Mouse (Mus musculus) heart, embryonic 15.5 days (tissue): Measurements from ENCODE around the gene Map10. TPM values are rescaled to one million over a fixed set of nuclear protein-coding genes. Genes with fewer than 3 reads are reported as not detected.

Experiments
- ATAC-seq: fragments of 200-750 bp; cut with Nextera tagmentation; replicated peaks from 2 replicates; pipeline ENCODE4 v1.8.0; 2017; ENCODE audit warnings: low read depth, moderate TSS enrichment; ENCODE audit not compliant: insufficient number of reproducible peaks, insufficient read depth, low FRiP score
- H3K27ac ChIP-seq: fragments of 300-500 bp; sonication (generic); 2 replicates; pipeline ENCODE4 v1.5.1; 2015; ENCODE audit warnings: mild to moderate bottlenecking, inconsistent platforms
- H3K27me3 ChIP-seq: fragments of 300-500 bp; sonication (generic); 2 replicates; pipeline ENCODE4 v1.6.1; 2015; ENCODE audit warnings: inconsistent platforms
- H3K36me3 ChIP-seq: fragments of 300-500 bp; sonication (generic); 2 replicates; pipeline ENCODE4 v1.6.1; 2015; ENCODE audit warnings: mild to moderate bottlenecking, inconsistent platforms
- H3K4me1 ChIP-seq: fragments of 300-500 bp; sonication (generic); replicated peaks from 2 replicates; pipeline ENCODE4 v1.6.1; 2015; ENCODE audit warnings: inconsistent platforms
- H3K4me2 ChIP-seq: fragments of 300-500 bp; sonication (generic); 2 replicates; pipeline ENCODE4 v1.6.1; 2015; ENCODE audit warnings: inconsistent platforms, mild to moderate bottlenecking, moderate library complexity
- H3K4me3 ChIP-seq: fragments of 300-500 bp; sonication (generic); 2 replicates; pipeline ENCODE4 v1.5.1; 2015; ENCODE audit warnings: mild to moderate bottlenecking, inconsistent platforms
- H3K9ac ChIP-seq: fragments of 300-500 bp; sonication (generic); 2 replicates; pipeline ENCODE4 v1.6.1; 2015; ENCODE audit warnings: mild to moderate bottlenecking, inconsistent platforms
- H3K9me3 ChIP-seq: fragments of 300-500 bp; sonication (generic); replicated peaks from 2 replicates; pipeline ENCODE4 v1.6.1; 2016; ENCODE audit warnings: inconsistent platforms
- WGBS: fragments of 180-500 bp; shearing (Covaris S2); methylation state at CpG from one replicate; pipeline ENCODE4 v1.1.7; 2015; ENCODE audit warnings: mixed read lengths; 5-methylcytosine and 5-hydroxymethylcytosine counted together
- polyA plus RNA-seq: library from polyadenylated mRNA; unstranded; fragments of >200 nt; fragmentation: Nextera tagmentation; extraction: Ambion mirVana; gene quantifications from 2 replicates; pipeline ENCODE4 v1.2.1, GENCODE M21; 2015

The Map10 gene
- 6.0 and 6.6 TPM in 2 replicates for polyA plus RNA-seq

DNA sequence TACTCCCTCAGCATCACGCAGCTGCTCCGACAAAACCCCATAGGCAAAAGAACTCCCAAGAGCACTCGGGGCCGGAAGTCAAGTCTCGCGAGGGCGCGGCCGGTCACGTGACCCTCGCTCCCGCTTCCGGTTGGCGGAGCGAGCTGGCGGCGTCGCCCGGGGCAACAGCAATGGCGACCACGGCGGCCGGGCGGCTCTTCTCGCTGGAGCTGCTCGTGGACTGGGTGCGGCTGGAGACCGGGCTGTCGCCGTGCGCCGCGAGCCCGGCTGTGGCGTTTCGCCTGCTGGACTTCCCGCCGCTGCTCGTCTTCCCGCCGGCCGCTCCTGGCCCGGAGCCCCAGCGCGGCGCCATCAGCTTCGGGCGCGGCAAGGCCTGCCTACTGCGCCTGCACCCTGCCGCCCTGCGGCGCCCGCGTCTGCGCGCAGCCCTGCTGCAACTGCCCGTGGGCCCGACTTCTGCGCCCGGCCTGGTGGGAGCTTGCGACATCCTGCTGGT is at the start of gene Map10:
Gene Map10, plus strand, starts transcription at position 119 of the 496 bp plus-strand sequence.
- Histone ChIP-seq H3K9me3 (no peaks in the 10 kb centered on the region; the same call in 1 of the 2 replicates), H3K4me2 (peak within 1 kb of the TSS; percentile 93), H3K36me3 (peaks cover 15% of the 10 kb centered on the region), H3K4me3 (peak within 1 kb of the TSS; percentile 70), H3K9ac (peak within 1 kb of the TSS; percentile 62), H3K27ac (peak within 1 kb of the TSS; percentile 64), H3K27me3 (no peaks in the 10 kb centered on the region), H3K4me1 (peaks cover 34% of the 10 kb centered on the region)
- 2% methylated on average over 62 of the region's 62 CpGs for WGBS
- ATAC-seq: peak; percentile 66; the same call in 1 of the 2 replicates

DNA sequence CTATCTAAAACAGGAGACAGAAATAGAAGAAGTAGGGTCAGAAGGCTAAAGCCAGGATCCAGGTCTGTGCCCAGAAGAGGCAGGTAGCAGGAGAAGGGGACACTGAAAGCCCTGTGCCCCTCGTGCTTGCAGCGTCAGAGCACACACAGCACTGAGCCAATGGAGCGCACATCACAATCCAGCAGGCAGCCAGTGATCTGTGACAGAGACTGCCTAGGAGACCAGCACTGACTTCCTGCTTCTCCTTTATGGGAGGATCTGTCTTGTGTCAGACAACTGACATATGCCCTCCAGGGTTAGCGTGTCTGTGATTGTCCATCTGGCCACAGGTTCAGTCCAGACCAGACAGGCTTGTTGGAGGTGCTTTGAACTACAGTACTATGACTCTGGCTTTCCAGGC is 49.3 kb upstream of the Map10 start:
- Histone ChIP-seq H3K4me3 (no peak overlapping the region), H3K9me3 (no peaks in the 10 kb centered on the region), H3K4me1 (peaks cover 39% of the 10 kb centered on the region), H3K27me3 (no peaks in the 10 kb centered on the region), H3K36me3 (no peaks in the 10 kb centered on the region), H3K9ac (no peak overlapping the region), H3K27ac (no peak overlapping the region), H3K4me2 (no peak overlapping the region)
- WGBS: 37% methylated on average over 4 of the region's 4 CpGs
- ATAC-seq: peak; percentile 27; the same call in 1 of the 2 replicates

DNA sequence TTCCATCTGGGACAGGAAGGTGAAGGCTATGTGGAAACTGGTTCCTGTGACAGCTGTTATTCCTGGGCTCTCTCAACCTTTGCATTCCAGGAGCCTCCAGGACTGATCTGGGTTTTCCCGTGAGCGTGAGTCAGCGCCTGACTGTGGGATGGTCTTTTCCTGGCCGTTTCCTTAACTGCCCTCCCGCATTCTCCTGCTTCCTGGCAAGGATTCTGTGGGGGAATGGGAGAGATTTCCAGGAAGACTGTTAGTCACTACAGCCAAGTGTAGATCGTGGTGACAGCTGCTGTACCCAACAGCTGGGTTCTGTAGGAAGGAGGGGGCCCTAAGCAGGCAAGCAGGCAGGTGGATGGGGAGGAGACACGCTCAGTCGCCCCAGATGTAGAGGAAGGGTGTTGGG is 45.3 kb upstream of the Map10 start:
- 26% methylated on average over 8 of the region's 8 CpGs for WGBS

DNA sequence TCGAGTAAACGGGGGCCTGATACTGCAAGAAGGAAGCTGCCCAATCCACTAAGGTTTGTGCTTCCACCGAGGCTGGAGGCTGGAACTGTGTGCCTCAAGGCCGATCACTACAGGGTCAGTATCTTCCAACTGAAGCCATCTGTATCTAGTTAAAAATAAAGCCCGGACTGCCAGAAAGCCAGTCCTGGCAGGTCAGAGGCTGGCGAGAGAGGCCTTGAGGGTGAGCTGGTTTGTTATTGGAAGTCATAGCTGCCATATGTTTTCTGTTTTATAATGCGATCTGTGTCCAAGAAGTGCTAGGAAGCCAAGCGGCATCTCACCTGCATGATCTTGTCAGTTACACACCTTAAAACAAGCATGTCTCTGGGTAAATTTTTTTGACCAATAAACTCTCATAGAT is 43.2 kb upstream of the Map10 start:
- ATAC-seq: no peak
- H3K9ac ChIP-seq: no peak overlapping the region
- no peak overlapping the region for H3K4me3 ChIP-seq
- H3K27me3 ChIP-seq: no peaks in the 10 kb centered on the region
- no peaks in the 10 kb centered on the region for H3K36me3 ChIP-seq
- no peaks in the 10 kb centered on the region for H3K9me3 ChIP-seq
- no peak overlapping the region for H3K4me2 ChIP-seq
- H3K27ac ChIP-seq: no peak overlapping the region
- 87% methylated on average over 8 of the region's 8 CpGs for WGBS
- peaks cover 8% of the 10 kb centered on the region for H3K4me1 ChIP-seq

More for the DNA sequence above, 45.3 kb upstream of the Map10 start:
- H3K36me3 ChIP-seq: no peaks in the 10 kb centered on the region
- H3K4me3 ChIP-seq: no peak overlapping the region
- no peak overlapping the region for H3K4me2 ChIP-seq
- no peaks in the 10 kb centered on the region for H3K27me3 ChIP-seq
- H3K9me3 ChIP-seq: no peaks in the 10 kb centered on the region
- ATAC-seq: no peak
- peak overlapping the region; percentile 21; the same call in 1 of the 2 replicates for H3K27ac ChIP-seq
- H3K4me1 ChIP-seq: peaks cover 24% of the 10 kb centered on the region
- no peak overlapping the region for H3K9ac ChIP-seq

DNA sequence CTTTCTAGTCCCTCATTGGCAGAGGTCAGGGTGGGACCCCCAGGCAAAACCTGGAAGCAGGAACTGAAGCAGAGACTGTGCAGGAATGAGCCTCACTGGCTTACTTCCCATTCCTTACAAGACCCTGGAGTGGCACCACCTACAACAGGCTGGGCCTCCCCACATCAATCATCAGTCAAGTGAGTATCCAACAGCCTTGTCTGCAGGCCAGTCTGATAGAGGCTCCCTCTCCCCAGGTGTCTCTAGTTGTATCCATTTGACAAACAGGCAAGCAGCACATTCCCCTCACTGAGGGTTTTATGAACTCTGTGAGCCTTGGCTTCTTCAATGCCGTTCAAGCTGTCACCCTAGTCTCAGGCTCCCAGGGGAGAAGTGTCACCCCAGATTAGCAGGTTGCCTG is 40.8 kb upstream of the Map10 start:
- Histone ChIP-seq H3K9ac (no peak overlapping the region), H3K4me1 (peaks cover 8% of the 10 kb centered on the region), H3K27me3 (no peaks in the 10 kb centered on the region), H3K9me3 (no peaks in the 10 kb centered on the region), H3K4me3 (no peak overlapping the region), H3K27ac (no peak overlapping the region), H3K36me3 (no peaks in the 10 kb centered on the region), H3K4me2 (no peak overlapping the region)
- 76% methylated on average over 1 of the region's 1 CpGs for WGBS
- ATAC-seq: no peak

DNA sequence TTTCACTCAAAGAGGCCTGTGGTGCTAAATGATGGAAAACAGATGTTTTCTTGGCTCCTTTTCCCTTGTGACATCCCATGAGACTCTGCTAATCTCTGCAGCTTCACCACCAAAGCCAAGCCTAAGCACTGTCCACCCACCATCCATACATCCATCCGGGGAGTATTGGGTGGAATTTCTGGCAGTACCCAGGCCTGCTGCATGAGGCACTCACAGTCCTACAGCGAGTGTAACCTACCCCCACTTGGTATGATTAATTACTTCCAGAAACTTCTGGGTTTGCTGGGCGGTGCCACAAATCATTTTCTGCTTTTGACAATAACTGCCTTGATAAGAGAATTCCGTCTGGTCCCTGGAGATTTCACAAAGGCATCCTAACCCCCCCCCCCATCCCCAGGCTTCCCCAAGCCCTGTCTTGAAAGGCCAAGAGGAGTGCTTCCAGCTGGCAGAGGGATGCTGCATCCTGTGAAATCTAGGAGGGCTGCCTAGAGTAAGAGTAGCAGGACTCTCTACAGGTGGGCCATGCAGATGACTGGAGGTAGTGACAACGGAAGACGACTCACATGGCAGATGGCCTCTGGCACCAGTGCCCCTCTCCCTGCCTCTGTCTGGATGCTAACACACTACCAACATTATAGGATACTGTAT is 31.1 kb upstream of the Map10 start:
- Histone ChIP-seq H3K9me3 (no peaks in the 10 kb centered on the region), H3K4me2 (no peak overlapping the region), H3K27ac (no peak overlapping the region), H3K4me3 (no peak overlapping the region), H3K36me3 (no peaks in the 10 kb centered on the region), H3K9ac (no peak overlapping the region), H3K4me1 (peaks cover 9% of the 10 kb centered on the region), H3K27me3 (no peaks in the 10 kb centered on the region)
- ATAC-seq: peak; percentile 55; the same call in 1 of the 2 replicates
- 60% methylated on average over 6 of the region's 6 CpGs for WGBS

DNA sequence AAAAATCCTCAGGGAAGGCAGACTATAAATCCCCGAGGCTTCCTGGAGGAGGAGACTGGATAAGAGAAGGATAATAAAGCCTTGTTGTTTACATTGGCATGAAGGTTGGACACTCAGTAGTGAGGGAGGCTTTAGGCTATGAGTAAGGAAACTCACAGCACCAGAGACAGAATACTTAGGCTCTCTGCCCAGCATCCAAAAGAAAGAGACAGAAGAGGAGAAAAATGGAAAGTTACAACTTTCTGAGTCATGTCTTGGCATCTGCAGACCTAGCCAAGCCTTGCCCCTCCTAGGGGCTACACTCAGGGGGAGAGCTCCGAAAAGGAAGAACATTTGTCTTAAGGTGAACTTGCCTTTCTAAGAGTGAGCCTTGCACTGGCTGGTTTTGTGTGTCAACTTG is 30.0 kb upstream of the Map10 start:
- peaks cover 9% of the 10 kb centered on the region for H3K4me1 ChIP-seq
- no peaks in the 10 kb centered on the region for H3K27me3 ChIP-seq
- ATAC-seq: no peak
- H3K9ac ChIP-seq: no peak overlapping the region
- no peaks in the 10 kb centered on the region for H3K9me3 ChIP-seq
- no peak overlapping the region for H3K4me3 ChIP-seq
- no peak overlapping the region for H3K27ac ChIP-seq
- H3K4me2 ChIP-seq: no peak overlapping the region
- H3K36me3 ChIP-seq: no peaks in the 10 kb centered on the region
- WGBS: 52% methylated on average over 2 of the region's 2 CpGs

DNA sequence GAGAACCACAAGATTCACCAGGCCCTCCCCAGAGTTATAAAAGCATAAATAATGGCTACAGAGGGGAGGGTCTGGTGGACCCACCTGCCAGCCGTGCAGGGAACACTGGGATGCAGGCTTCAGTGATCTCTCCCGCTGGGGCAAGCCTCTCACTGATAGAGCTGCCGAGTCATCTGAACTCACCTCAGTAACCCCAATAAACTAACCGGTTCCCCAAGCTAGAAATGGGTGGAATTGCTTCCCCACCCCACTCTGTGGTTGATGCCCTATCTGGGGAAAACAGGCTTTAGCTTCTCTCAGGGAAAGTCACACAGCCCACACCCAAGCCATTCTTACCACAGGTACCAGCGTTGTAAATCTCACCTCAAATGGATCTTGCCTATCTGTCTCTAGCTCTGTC is 28.9 kb upstream of the Map10 start:
- no peak overlapping the region for H3K4me3 ChIP-seq
- H3K4me1 ChIP-seq: peaks cover 9% of the 10 kb centered on the region
- 78% methylated on average over 5 of the region's 5 CpGs for WGBS
- no peak overlapping the region for H3K27ac ChIP-seq
- no peaks in the 10 kb centered on the region for H3K36me3 ChIP-seq
- no peak overlapping the region for H3K9ac ChIP-seq
- no peak overlapping the region for H3K4me2 ChIP-seq
- H3K27me3 ChIP-seq: no peaks in the 10 kb centered on the region
- no peaks in the 10 kb centered on the region for H3K9me3 ChIP-seq
- no peak for ATAC-seq

DNA sequence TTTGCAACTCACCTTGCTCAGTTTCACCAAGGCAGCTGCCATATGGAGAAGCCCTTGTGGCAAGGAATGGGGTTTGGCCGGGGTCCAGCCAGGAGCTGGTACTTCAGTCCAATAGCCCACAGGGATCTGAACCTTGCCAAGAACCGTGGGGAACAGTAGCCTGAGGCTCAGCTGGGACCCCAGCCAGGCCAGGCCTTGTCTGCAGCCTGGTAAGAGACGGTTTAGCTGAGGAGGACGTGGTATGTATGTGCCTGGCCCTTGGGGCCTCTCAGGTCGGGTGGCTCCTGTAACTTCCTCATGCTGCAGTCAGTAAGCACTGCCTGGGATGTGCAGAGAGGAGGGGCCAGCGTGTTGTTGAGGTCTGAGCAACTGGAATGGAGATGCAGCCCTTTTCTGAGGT is 27.8 kb upstream of the Map10 start:
- 40% methylated on average over 6 of the region's 6 CpGs for WGBS
- ATAC-seq: no peak
- H3K9ac ChIP-seq: no peak overlapping the region

DNA sequence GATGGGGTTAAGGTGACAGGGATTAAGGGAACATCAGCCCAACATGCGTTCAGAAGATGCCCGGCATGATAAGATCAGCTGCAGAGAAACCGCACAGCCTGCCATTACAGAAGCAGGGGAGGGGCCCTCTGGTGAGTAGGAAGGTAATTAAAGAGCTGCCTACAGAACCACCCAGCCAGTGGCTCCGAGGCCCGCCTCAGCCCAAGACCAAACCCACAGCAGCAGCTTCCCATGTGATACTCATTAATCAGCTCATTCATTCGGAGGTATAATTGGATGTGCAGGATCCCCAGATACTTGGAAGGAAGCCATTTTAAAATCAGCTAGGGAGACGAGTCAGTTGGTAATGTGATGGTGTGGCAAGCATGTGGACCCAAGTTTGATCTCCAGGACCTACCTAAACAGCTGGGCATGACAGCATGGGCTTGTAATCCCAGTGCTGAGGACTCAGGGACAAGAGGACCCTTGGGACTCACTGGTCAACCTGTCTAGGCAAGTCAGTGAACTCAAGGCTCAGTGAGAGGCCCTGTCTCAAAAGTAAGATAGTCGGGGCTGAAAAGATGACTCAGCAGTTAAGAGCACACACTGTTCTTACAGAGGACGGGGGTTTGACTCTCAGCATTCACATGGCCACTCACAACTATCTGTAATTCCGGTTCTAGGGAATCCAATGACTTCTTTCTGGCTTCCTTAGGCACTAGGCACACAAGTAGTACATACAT is 23.7 kb upstream of the Map10 start:
- Histone ChIP-seq H3K4me2 (no peak overlapping the region), H3K4me1 (peaks cover 9% of the 10 kb centered on the region), H3K4me3 (no peak overlapping the region), H3K9me3 (no peaks in the 10 kb centered on the region), H3K27me3 (no peaks in the 10 kb centered on the region), H3K9ac (no peak overlapping the region), H3K36me3 (no peaks in the 10 kb centered on the region), H3K27ac (no peak overlapping the region)
- 68% methylated on average over 10 of the region's 10 CpGs for WGBS
- no peak for ATAC-seq

More for the DNA sequence above, 27.8 kb upstream of the Map10 start:
- Histone ChIP-seq H3K9me3 (no peaks in the 10 kb centered on the region), H3K27me3 (no peaks in the 10 kb centered on the region), H3K4me2 (no peak overlapping the region), H3K4me1 (peaks cover 9% of the 10 kb centered on the region), H3K36me3 (no peaks in the 10 kb centered on the region), H3K4me3 (no peak overlapping the region), H3K27ac (no peak overlapping the region)

DNA sequence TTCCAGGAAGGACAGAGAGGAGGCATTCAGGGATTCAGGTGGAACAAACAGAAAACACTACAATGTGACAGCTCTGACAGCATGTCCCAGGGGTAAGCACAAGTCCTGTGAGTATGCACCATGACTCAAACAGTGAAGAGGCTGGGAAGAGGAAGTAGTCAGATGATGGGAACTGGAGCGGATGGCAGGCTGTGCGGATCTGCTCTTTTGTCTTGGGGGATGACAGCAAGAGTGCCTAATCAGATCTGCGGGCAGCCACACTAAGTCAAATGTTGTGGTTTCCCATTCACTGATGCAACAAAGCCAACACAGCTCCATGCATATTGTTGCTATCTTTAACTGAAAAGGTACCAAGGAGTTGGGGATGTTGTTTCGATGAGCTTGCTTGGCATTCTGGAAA is 20.2 kb upstream of the Map10 start:
- Histone ChIP-seq H3K27me3 (no peaks in the 10 kb centered on the region), H3K9me3 (no peaks in the 10 kb centered on the region), H3K27ac (no peak overlapping the region), H3K4me2 (no peak overlapping the region), H3K9ac (no peak overlapping the region), H3K4me1 (0 out of 2 replicates have a peak, but pooled peaks cover 4% of the 10 kb centered on the region), H3K4me3 (no peak overlapping the region), H3K36me3 (no peaks in the 10 kb centered on the region)
- 62% methylated on average over 4 of the region's 4 CpGs for WGBS
- no peak for ATAC-seq
